Mouse (Mus musculus): ENCODE data around the gene Prelid3b. TPM values are rescaled to one million over a fixed set of nuclear protein-coding genes. Genes with fewer than 3 reads are reported as not detected.

Prelid3b gene
- polyA plus RNA-seq (2014; fragmentation: Illumina TruSeq; extraction: RNeasy Lipid Tissue Mini Kit (QIAGEN cat#74804); ENCODE audit: insufficient read depth, low read depth, low replicate concordance) = 32.3 TPM

GRCm38 (mm10) chr2:174472818-174473549 is at the start of gene Prelid3b:
Prelid3b (minus strand) TSS chr2:174473081.

GRCm38 (mm10) chr2:174463789-174464523 is 8.9 kb downstream of the Prelid3b start, which contains the start of gene Atp5e:
Atp5e (minus strand) TSS chr2:174464105.

GRCm38 (mm10) chr2:174450353-174450752 is 22.5 kb downstream of the Prelid3b start, which contains the start of gene Tubb1:
Tubb1 (plus strand) TSS chr2:174450695.

GRCm38 (mm10) chr2:174438737-174439449 is 34.0 kb downstream of the Prelid3b start, which contains the start of gene Ctsz:
Ctsz (minus strand) TSS chr2:174439039.

GRCm38 (mm10) chr2:174415731-174416310 is 57.1 kb downstream of the Prelid3b start, which contains the start of gene Nelfcd:
Nelfcd (plus strand) TSS chr2:174415804.

Other genes starting within 250 kb of the Prelid3b start
- 507 TPM for gene Gnas, start 188.8 kb downstream of the Prelid3b start, polyA plus RNA-seq (2014; fragmentation: Illumina TruSeq; extraction: RNeasy Lipid Tissue Mini Kit (QIAGEN cat#74804); ENCODE audit: insufficient read depth, low read depth, low replicate concordance)
- not detected for gene Gm20721, start 126.4 kb downstream of the Prelid3b start, polyA plus RNA-seq (2014; fragmentation: Illumina TruSeq; extraction: RNeasy Lipid Tissue Mini Kit (QIAGEN cat#74804); ENCODE audit: insufficient read depth, low read depth, low replicate concordance)
- gene Nelfcd, start 57.3 kb downstream of the Prelid3b start, polyA plus RNA-seq (2014; fragmentation: Illumina TruSeq; extraction: RNeasy Lipid Tissue Mini Kit (QIAGEN cat#74804); ENCODE audit: insufficient read depth, low read depth, low replicate concordance) = 22.2 TPM
- gene Ctsz, start 34.0 kb downstream of the Prelid3b start, polyA plus RNA-seq (2014; fragmentation: Illumina TruSeq; extraction: RNeasy Lipid Tissue Mini Kit (QIAGEN cat#74804); ENCODE audit: insufficient read depth, low read depth, low replicate concordance) = 159 TPM
- gene Tubb1, start 22.4 kb downstream of the Prelid3b start, polyA plus RNA-seq (2014; fragmentation: Illumina TruSeq; extraction: RNeasy Lipid Tissue Mini Kit (QIAGEN cat#74804); ENCODE audit: insufficient read depth, low read depth, low replicate concordance) = 2.2 TPM
- gene Atp5e, start 9.0 kb downstream of the Prelid3b start, polyA plus RNA-seq (2014; fragmentation: Illumina TruSeq; extraction: RNeasy Lipid Tissue Mini Kit (QIAGEN cat#74804); ENCODE audit: insufficient read depth, low read depth, low replicate concordance) = 989 TPM
- 0.39 TPM for gene Zfp831, start 170.5 kb upstream of the Prelid3b start, polyA plus RNA-seq (2014; fragmentation: Illumina TruSeq; extraction: RNeasy Lipid Tissue Mini Kit (QIAGEN cat#74804); ENCODE audit: insufficient read depth, low read depth, low replicate concordance)